Mouse (Mus musculus): Measurements from ENCODE around the gene Gm6034. TPM values are rescaled to one million over a fixed set of nuclear protein-coding genes. Genes with fewer than 3 reads are reported as not detected.
"Not testable (repeated sequence)": the region's sequence is repeated elsewhere in the genome, so short reads cannot be mapped to it uniquely, and the experiment has no call there.

Gene Gm6034
- under 1 TPM in 1 of 2 experiments, not detected in 1; 0.27 TPM for total RNA-seq (2021)

GRCm38 (mm10) chr17:36042610-36043169 lies at the start of gene Gm6034, which contains the start of gene H2-T22:
Gm6034 (plus strand) TSS chr17:36042961.
H2-T22 (minus strand) TSS chr17:36042747.
- intact Hi-C loops (cut with DNase I): not testable (repeated sequence)
- DNase-seq (ENCODE audit: low spot score in 2 of 2): peak; percentile 38 to 48

GRCm38 (mm10) chr17:35993675-35994074 lies 49.1 kb upstream of the Gm6034 start:
- DNase-seq (ENCODE audit: low spot score in 2 of 2): peak; percentile 68 to 79
- intact Hi-C loops (cut with DNase I): loop anchor here (2.0 to 10.0 kb wide), 2 partner anchors 57 to 201 kb away; partner anchors contain the start of gene H2-T3

GRCm38 (mm10) chr17:35994175-35994878 lies 48.4 kb upstream of the Gm6034 start:
- DNase-seq (ENCODE audit: low spot score in 2 of 2): peak; percentile 77 to 80
- intact Hi-C loops (cut with DNase I): loop anchor here (10.0 kb wide), 1 partner anchor 200 kb away; the partner anchor contains the start of gene H2-T3

DNA sequence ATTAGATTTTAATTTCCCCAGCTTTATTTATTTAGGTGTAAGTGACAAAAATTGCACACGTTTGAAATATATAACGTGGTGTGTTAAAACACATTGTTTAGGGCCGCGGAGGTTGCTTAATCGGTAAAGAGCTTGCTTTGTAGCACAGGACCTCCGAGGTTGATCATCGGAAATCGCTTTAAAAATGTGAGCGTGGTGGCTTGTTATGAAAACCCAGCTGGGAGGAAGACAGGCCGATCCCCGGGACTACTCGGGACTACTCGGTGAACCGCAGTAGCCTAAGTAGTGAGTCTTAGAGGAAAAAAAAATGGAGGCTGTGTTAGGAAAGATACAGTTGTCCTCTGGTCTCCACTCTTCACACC lies 47.9 kb upstream of the Gm6034 start:
- intact Hi-C loops (cut with DNase I): loop anchor here (5.0 to 10.0 kb wide), 2 partner anchors 117 to 200 kb away; partner anchors contain the start of gene H2-T3
- DNase-seq (ENCODE audit: low spot score in 2 of 2): no peak

DNA sequence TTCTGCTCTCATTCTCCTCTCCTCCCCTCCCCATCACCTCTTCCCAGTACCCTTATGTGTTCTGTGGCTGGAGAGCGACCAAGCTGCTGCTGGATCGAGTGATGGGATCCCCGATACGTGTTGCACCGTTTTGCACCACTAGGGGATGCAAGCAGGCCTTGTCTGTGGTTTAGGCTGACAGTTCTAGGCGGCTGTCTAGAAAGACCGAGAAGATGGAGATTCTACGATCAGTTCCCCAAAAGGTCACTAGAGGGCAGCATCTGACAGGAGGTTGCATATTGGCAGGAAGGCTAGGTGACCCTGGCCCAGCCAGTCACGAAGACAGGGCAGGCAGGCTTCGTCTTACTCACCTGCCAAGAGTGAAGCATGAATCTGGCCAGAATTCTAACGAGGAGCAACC lies 45.8 kb upstream of the Gm6034 start:
- peak; percentile 88 to 94 for DNase-seq (ENCODE audit: low spot score in 2 of 2)
- intact Hi-C loops (cut with DNase I): loop anchor here (1.0 to 10.0 kb wide), 3 partner anchors 38 to 198 kb away; partner anchors contain the start of gene H2-T3

DNA sequence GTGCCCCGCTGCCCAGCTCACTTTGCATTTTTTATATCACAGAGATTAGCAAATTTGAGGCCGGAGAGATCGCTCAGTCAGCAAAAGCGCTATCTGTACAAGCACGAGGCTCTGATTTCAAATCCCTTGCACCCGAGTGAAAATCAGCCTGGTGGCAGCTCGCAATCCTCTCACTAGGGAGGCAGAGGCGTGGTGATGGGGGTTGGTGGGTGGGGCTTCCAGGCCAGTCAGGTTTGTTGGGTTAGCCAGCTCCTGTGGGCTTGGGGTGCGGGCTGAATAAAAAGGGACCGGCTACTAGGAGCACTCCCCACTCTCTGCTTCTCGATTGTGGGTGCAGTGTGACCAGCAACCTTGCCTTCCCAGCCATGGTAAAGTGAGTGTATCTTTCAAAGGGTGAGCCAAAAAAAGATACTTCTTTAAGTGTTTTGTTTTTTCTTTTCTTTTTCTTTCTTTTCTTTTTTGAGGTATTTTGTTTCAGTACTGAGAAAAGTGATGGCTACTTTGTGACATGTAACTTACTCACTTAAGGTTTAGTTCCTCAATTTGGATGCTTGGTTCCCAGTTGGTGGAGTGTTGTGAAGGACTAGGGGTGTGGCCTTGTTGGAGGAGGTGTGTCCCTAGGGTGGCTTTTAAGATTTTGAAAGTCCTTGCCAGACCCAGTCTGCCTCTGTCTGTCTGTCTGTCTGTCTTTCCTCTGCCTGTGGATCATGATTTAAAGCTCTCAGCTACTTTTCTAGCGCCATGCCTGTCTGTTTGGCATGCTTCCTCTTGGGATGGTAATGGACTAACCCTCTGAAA lies 44.8 kb upstream of the Gm6034 start:
- intact Hi-C loops (cut with DNase I): loop anchor here (1.0 to 10.0 kb wide), 3 partner anchors 37 to 197 kb away; partner anchors contain the start of gene H2-T3
- DNase-seq (ENCODE audit: low spot score in 2 of 2): no peak

DNA sequence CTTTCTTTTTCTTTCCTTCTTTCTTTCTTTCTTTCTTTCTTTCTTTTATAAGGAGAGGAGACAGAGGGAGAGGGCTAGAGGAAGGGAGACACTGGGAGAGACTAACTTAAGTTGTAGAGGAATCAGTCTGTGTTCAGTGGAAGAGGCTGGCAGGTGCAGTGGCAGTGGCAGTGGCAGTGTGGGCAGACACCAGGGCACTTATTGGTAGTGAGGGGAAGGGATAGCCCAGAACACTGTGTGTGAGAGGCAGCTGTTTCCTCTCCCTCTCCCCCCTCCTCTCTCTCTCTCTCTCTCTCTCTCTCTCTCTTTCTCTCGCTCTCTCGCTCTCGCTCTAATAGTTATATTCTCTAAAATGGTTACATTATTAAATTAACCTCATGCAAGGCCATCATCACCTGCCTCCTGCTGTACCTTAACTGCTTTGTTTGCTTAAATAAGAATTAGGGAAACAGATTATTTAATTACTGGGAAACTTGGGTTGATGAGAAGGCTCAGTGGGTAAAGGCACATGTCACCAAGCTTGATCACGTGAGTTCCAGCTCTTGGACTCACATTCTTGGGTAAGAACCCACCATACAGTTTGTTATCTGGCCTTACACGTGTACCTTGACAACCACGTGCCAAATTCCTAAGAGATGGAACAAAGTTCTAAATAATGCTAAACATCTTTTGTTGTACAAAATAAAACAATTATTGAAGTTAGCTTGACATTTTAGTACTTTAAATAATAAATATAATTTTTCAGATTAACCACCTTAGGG lies 44.0 kb upstream of the Gm6034 start:
- intact Hi-C loops (cut with DNase I): loop anchor here (5.0 to 10.0 kb wide), 2 partner anchors 114 to 196 kb away; partner anchors contain the start of gene H2-T3
- DNase-seq (ENCODE audit: low spot score in 2 of 2): no peak

DNA sequence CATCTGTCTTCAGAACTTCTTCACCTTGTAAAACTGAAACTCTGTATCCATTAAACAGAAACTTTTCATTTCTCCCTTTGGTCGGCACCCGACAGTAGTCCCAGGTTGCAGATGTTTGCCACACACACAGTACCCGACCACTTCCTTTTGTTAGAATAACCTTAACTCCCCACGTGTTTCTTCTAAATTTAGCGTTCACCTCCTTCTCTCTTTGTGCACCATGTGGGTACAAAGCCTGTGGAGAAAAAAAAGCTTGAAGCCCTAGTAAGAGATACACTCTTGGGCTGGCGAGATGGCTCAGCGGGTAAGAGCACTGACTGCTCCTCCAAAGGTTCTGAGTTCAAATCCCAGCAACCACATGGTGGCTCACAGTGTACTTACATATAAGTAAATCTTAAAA lies 43.4 kb upstream of the Gm6034 start:
- intact Hi-C loops (cut with DNase I): loop anchor here (5.0 to 10.0 kb wide), 2 partner anchors 113 to 195 kb away; partner anchors contain the start of gene H2-T3
- no peak for DNase-seq (ENCODE audit: low spot score in 2 of 2)

DNA sequence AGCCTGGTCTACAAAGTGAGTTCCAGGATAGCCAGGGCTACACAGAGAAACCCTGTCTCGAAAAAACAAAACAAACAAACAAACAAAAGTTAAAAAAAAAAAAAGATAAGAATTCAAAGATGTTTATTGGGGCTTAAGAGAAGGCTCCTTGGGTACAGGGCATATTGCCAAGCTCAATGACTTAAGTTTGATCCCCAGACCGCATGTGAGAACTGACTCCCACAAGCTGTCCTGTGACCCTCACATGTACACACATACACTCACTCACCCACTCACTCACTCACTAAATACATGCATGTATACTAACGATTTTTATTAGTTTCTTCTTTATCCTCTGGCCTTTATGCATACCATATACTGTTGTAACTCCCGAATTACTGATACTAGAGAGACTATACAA lies 42.4 kb upstream of the Gm6034 start:
- no peak for DNase-seq (ENCODE audit: low spot score in 2 of 2)
- intact Hi-C loops (cut with DNase I): no loop called here

DNA sequence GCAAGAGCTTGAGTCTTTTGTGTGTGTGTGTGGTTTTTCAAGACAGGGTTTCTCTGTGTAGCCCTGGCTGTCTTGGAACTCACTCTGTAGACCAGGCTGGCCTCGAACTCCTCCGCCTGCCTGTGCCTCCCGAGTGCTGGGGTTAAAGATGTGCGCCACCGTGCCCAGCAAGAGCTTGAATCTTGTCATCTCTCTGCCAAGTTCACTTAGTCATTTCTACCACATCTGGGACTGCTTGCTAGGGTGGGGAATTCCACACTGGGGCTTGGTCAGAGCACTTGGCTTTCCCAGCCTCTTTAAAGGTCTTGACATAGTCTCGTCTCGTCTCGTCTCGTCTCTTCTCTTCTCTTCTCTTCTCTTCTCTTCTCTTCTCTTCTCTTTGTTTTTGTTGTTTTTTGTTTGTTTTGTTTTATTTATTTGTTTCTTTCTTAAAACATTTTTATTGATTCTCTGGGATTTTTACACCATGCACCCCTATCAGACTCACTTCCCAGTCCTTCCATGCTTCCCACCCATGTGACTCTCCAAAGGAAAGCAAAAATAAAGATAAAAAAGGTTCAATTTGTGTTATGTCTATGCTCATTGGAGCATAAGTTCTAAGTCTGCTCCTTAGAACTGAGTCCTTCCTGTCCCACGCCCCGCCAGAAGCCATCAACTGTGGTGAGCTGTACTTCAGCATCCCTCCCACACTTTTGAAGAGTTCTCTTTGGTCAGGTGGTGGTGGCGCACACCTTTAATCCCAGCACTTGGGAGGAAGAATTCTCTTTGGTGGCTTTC lies 41.5 kb upstream of the Gm6034 start:
- DNase-seq (ENCODE audit: low spot score in 2 of 2): peak in 1 of 2 experiments; percentile 42
- intact Hi-C loops (cut with DNase I): no loop called here

- DNase-seq (ENCODE audit: low spot score in 2 of 2): peak in 1 of 2 experiments; percentile 53
- intact Hi-C loops (cut with DNase I): no loop called here
Observed at GRCm38 (mm10) chr17:36001966-36002365, 40.8 kb upstream of the Gm6034 start.

DNA sequence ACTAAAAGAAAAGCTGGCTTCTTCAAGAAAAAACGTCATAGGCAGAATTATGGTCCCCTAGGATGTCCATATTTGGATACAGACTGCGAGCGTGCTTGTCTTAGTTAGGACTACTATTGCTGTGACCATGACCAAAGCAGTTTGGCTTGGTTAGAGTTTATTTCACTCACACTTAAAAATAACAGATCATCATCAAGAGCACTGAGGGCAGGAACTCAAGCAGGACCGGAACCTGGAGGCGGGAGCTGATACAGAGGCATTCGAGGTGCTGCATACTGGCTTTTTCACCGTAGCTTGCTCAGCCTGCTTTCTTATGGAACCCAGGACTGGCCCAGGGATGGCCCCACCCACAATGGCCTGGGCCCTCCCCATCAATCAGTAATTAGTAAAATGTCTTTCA lies 39.4 kb upstream of the Gm6034 start:
- intact Hi-C loops (cut with DNase I): no loop called here
- no peak for DNase-seq (ENCODE audit: low spot score in 2 of 2)

- DNase-seq (ENCODE audit: low spot score in 2 of 2); intact Hi-C loops (cut with DNase I): not testable (repeated sequence)
Observed at GRCm38 (mm10) chr17:36004409-36004808, 38.4 kb upstream of the Gm6034 start.

DNA sequence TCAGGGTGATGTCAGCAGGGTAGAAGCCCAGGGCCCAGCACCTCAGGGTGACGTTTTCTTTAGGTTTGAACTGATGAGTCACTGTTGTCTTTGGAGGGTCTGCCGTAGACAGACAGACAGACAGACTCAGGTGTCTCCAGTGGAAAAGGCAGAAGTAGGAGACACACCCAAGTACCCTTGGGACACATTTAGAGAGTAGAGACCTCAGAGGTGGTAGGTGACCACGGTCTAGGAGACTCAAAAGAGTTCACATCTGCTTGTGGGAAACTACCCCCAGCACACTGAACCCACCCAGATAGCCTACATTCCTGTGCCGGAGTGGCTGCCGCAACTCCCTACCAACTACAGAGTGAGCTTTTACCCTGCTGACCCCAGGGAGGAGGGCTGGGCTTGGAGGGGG lies 27.8 kb upstream of the Gm6034 start:
- intact Hi-C loops (cut with DNase I): no loop called here
- no peak for DNase-seq (ENCODE audit: low spot score in 2 of 2)

- no peak for DNase-seq (ENCODE audit: low spot score in 2 of 2)
- intact Hi-C loops (cut with DNase I): no loop called here
Observed at GRCm38 (mm10) chr17:36017046-36017445, 25.7 kb upstream of the Gm6034 start.

- DNase-seq (ENCODE audit: low spot score in 2 of 2): no peak
- intact Hi-C loops (cut with DNase I): no loop called here
Observed at GRCm38 (mm10) chr17:36018979-36019378, 23.8 kb upstream of the Gm6034 start.

DNA sequence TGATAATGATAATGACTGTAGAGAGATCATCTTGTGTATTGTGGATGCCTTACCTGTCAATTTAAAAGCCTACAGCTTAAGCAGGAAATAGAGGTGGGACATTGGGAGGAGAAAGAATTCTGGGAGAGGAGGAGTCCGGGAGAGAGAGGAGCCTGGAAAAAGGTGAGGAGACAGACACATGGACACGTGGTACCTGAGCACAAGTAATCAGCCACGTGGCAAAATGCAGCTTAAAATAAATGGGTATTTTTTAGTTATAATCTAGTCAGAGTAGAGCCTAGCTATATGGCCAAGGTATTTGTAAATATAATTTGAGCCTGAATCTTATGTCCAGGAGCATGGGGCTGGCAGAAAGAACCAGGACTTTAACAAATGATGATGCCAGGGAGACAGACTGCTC lies 23.2 kb upstream of the Gm6034 start:
- intact Hi-C loops (cut with DNase I): no loop called here
- no peak for DNase-seq (ENCODE audit: low spot score in 2 of 2)

- intact Hi-C loops (cut with DNase I): no loop called here
- DNase-seq (ENCODE audit: low spot score in 2 of 2): no peak
Observed at GRCm38 (mm10) chr17:36020191-36021073, 22.3 kb upstream of the Gm6034 start, which contains the start of gene H2-T24. H2-T24 (minus strand) TSS chr17:36020560.

All from left cerebral cortex, postnatal 36 days (tissue).